Mouse (Mus musculus) ovary, adult 18-20 months (tissue): ENCODE measurements around the gene Zc3h12a.

Experiments
- DNase-seq: peaks from one replicate; pipeline ENCODE4 v3.0.0; 2022; ENCODE audit warnings: low spot score, mixed read lengths

Zc3h12a gene

GRCm38 (mm10) chr4:125127305-125128084, at the start of gene Zc3h12a:
Zc3h12a (minus strand) TSS chr4:125127840.
- peak; percentile 82 for DNase-seq

GRCm38 (mm10) chr4:125176639-125177165, 49.1 kb upstream of the Zc3h12a start:
- DNase-seq, result no peak

DNA sequence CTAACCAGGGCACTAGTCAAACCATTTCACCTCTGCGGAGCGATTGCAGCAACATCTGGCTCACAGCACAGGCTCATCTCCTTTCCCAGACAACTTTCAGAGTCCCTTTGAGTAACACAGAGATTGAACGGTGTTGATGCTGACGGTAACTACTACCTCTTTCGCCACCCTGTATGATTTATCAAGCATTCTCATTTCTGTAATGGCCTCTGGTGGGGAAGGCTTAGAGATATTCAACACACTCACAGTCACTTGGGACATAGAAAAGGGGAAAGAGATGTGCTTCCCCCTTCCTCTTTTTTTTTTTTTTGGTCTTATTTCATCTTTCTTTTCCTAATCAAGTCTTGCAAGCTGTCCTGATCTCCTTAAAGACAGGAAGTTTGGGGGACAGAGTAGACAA, 48.5 kb upstream of the Zc3h12a start:
- no peak for DNase-seq

DNA sequence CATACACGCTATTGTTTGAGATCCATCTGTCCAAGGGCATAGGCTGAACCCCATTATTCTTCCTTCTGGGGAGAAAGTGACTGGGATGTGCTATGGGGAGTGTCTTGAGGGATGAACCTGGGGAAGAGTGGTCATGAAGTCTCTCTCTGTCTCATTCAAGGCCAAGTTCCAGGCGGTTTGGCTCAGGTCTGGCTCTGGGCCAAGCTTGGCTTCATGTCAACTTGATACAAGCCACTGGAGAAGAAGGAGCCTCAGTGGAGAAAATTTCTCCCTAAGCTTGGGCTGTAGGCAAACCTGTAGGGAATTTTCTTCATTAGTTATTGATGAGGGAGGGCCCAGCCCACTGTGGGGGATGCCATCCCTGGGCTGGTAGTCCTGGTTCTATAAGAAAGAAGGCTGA, 48.0 kb upstream of the Zc3h12a start:
- peak; percentile 63 for DNase-seq

- no peak for DNase-seq
Observed at GRCm38 (mm10) chr4:125174516-125175185, 47.0 kb upstream of the Zc3h12a start.

- DNase-seq, result no peak
Observed at GRCm38 (mm10) chr4:125173150-125173549, 45.5 kb upstream of the Zc3h12a start.

GRCm38 (mm10) chr4:125172736-125173135, 45.1 kb upstream of the Zc3h12a start:
- no peak for DNase-seq

DNA sequence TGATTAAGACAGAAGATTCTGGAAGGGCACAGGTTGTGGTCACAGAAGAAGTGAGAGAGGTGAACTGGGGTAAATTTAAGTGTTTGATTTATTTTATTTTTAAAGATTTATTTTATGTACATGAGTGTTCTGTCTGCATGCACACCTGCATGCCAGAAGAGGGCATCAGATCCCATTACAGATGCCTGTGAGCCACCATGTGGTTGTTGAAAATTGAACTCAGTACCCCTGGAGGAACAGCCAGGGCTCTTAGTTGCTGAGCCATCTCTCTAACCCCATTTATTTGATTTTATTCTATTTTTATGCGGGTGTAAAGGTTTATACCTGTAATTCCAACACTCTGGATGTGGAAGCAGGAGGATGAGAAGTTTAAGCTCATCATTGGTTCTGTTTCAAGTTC, 40.1 kb upstream of the Zc3h12a start:
- DNase-seq, result no peak

DNA sequence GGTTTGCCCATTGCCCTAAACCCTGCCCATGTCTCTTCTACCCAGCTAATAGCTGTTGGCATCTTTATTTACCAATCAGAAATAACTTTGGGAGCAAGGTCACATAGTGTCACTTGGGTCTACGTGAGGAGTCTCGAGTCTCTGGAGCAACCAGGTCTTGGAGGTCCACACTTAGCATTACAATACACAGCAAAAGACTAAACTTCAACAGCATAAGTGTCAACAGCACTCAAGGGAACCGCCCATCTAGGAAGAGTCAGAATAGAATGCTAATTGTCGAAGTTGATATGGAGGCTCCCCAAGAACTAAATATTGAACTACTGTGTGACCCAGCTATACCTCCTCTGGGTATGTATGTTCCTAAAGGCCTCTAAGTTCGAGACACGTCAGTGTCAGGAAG, 37.2 kb upstream of the Zc3h12a start:
- DNase-seq, result no peak

DNA sequence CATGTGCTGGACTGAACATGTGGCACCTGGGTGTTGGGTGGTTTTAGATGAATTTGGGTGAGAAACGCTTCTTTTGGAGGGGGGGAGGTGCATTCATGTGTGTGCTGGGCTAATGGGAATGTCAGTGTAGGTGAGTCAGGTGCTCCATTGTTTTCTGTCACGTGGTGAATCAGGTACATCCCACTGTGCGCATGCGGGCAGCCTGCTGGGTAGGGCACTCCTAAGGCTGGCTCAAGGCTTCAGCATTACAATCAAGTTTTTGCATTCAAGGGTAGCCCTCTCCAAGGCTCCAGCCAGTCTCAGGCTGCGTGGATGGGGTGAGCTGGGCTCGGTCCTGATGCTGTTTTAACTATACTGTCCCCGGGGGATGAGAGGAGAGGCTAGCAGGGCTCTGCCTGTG, 35.1 kb upstream of the Zc3h12a start:
- DNase-seq, result no peak

DNA sequence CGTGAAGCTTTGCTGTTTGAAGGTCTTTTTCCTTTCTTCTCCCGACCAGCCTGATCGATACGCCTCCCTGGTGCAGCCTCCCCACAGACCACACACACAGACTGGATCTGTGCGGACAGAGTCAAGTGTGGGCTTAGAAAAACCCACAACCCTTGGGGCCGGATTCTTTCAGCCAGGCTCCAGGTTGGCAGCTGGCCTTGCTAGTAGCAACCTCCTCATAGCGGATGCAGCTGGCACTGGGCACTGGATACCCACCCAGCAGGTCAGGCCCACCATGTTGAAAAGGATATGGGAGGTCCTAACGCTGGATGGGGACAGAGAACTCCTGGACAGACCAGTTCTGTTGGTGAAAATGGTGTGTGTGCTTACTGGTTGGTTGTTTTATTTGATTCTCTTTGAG, 33.8 kb upstream of the Zc3h12a start:
- DNase-seq, result no peak

DNA sequence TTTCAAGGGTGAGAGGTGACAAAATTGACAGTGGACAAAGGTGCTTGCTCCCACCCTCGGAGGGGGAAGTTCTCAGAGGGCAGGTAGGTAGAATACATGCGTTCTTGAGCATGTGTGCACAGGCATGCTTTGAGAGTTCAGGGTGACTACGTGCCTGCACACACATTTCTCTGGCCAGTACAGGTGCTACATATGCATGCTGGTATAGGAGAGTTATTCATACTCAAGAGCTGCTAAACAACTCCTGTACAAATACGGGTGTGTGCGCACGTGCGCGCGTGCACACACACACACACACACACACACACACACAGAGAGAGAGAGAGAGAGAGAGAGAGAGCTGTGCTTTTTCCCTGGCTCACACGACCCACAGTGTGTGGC, 33.3 kb upstream of the Zc3h12a start:
- DNase-seq, result no peak

DNA sequence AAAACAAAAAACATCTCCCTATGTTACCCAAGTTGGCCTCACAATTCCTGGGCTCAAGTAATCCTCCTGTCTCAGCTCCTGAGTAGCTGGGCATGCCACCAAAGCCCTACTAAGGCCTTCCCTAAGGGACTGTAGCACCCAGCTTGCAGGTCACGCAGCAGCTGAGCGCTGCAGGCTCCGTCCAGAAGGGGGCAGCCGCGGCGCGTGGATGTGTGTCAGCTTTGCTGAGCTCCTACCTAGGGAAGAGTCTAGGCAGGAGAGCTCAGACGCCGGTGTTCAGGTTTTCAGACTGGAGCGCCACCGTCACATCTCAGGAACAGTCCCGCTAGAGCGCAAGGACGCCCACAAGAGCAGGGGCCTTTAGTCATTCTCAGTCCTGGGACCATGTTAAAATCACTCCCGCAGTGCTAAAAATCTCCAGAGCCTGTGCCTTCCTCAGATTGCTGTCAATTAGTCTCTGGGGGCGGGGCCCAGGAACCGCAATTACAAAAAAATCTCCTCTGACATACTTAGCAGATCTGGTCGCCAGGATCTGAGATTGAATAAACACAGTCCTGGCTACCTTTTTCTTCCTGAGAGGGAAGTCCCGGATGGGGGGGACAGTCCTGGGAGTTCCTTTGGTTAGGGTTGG, 32.8 kb upstream of the Zc3h12a start:
- peak; percentile 62 for DNase-seq

DNA sequence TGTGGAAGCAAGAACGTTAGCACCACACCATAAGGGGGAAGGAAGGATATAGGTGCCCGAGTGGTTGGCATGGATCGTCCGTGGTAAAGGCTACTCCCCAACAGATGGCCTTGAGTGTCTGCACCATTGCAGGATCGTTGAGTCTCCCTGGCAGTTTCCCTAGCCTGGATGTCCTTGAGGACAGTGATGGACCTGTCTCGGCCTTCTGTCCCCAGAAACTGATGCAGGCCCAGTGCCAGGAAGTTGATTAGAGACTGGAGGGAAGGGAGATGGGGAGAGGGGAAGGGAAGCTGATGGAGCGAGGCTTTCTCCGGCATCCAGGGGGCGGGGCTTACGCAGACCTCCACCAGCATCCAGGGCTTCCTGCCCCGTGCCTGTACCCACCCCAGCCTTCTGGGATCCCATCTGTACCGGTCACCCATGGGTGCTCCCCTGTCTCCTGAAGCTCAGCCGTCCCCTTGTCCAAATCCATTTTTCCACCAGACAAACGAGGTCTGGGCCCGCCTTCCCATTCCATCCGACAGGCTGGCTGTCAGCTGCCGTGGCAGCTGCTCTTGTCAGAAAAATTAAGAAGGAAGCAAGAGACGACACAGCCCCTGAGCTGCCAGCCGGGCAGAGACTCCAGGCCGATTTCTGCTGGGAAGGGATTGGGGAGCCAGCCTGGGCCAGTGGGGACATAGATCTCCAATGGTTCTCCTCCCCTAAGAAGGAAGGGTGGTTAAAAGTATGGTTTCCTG, 31.1 kb upstream of the Zc3h12a start:
- DNase-seq, result no peak

DNA sequence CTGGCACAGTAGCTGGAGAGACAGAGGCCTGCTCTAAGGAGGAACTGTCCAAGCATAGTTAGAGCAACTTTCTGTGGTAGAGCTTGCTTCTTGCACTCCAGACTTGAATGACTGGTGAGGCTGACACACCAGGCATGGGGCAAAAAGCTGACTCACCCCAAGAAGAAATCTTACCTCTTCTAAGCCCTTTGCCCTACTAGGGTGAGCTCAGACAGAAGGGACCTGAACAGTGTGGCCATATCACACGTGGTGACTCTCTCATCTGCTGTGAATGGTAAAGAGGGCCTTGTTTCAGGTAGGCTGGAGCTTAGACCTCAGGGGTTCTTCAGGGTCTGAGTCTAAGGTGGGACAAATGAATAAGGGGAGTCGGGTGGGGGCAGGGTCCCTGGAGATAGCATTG, 30.4 kb upstream of the Zc3h12a start:
- DNase-seq, result no peak

GRCm38 (mm10) chr4:125157322-125157721, 29.7 kb upstream of the Zc3h12a start:
- no peak for DNase-seq

GRCm38 (mm10) chr4:125155646-125156045, 28.0 kb upstream of the Zc3h12a start:
- no peak for DNase-seq

DNA sequence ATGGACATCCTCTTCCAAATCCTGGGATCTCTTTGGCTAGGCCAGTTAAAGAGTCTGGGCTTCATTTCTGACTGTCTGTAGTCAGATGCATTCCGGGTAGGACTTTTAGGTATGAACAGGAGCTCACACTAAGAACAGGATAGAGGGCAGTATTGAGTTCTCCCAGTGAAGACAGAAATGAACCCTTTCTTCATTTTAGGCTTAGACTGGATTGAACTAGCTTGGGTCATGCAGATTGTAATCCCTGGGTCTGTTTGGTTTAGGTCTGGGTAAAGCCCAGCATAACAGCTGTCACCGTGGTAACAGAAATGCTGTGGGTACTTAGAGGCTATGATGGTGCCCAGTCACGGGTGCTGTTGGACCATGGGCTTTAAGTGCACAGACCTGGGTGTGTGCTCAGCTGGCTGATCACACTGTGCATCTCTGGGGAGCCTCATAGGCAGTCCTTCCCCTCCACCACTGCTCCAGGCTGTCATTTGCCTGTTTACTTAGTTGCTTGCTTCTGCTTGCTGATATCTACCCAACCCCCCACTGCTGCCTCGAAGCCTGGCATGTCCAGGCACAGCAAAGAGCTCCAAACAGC, 26.1 kb upstream of the Zc3h12a start:
- DNase-seq, result no peak

GRCm38 (mm10) chr4:125152469-125152868, 24.8 kb upstream of the Zc3h12a start:
- no peak for DNase-seq

DNA sequence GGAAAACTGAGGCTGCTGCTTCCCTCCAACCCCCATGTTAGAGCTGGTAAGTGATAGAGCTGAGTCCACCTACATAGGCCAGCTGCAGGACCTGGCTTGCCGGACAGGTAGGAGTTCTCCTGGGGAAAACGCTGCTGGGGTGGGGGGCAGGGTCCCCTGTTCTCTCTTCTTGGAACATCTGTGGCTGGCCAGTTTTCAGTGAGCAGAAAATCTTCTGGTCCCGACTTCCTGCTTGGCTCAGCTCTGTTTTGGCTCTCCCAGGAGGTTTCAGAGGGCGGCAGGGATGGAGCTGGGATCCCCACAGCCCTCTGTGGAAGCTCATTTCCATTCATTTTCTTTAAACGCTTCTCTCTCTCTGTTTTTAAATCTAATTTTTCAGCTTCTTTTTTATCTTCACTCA, 21.8 kb upstream of the Zc3h12a start:
- no peak for DNase-seq

DNA sequence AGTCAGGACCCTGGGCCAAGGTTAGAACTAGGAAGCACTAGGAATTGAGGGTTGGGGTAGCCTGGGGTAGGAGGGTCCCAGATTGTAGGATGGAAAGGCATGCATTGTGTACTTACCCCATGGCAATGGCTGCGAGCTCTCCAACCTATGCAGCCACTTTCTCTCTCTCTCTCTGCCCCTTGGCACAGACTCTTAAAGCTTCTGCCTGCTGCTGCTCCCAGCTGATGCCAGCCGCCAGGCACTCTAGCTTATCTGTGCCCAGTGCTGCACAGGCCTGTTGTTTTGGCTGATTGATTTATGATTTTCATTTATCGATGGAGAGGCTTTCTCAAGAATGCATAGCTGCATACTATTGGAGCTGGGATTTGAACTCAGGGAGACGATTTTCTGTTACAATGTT, 20.3 kb upstream of the Zc3h12a start:
- no peak for DNase-seq

DNA sequence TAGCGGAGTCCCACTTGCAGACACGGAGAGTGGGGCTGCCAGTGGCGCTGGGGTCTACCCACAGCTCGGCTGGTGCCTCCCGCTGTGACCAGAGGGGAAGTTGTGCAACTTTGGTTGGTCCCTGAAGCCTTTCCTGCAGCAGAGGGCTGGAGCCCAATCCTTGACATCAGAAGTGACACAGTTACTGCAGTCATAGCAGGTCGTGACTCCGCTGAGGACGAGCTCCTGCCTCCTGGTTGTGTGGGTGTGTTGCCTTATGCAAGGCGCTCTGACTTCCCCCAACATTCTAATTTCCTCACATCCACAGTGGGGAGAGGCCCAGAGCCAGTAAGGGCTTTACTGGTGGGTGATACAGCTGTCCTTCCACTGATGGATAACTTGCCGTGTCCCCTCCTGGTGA, 17.6 kb upstream of the Zc3h12a start:
- no peak for DNase-seq
